Mouse (Mus musculus): Measurements from ENCODE around the gene Prkcd.

- TF ChIP-seq GATA1 (IDR thresholded peaks at IDR 0.05; ENCODE audit: low read length) (no peak), TAL1 (IDR thresholded peaks at IDR 0.05; ENCODE audit: low read length) (no peak)
Measured at GRCm38 (mm10) chr14:30576260-30576659, 49.8 kb downstream of the Prkcd start.

Measured in erythroblast, embryonic 14.5 days (primary cell).